Mouse (Mus musculus) heart, postnatal 10 days (tissue): Measurements from ENCODE around the gene Ikzf4. TPM values are rescaled to one million over a fixed set of nuclear protein-coding genes. Genes with fewer than 3 reads are reported as not detected.
A peak's percentile ranks its signal among the peaks of the same experiment; 100 is the strongest.
"Not testable (repeated sequence)": the region's sequence is repeated elsewhere in the genome, so short reads cannot be mapped to it uniquely, and the experiment has no call there.

Source experiments
- DNase-seq, 2 experiments: peaks; one replicate each; pipeline ENCODE4 v3.0.0; 2021
- intact Hi-C: fragments of 180-260 bp; cut with DNase I; formaldehyde crosslinking; loops from one replicate; pipeline ENCODE4 v1.15.1; 2025
- total RNA-seq, 2 experiments: library from RNA; stranded (reverse); gene quantifications; 2 replicates each; pipeline ENCODE4 v1.2.3; 2021

The Ikzf4 gene
- total RNA-seq, 2 experiments from 2014 or later = 1.8 to 2.0 TPM

GRCm38 (mm10) chr10:128641871-128642270 lies 3.9 kb downstream of the Ikzf4 start:
- peak in 1 of 2 experiments; percentile 18 for DNase-seq
- intact Hi-C loops = no loop called here

GRCm38 (mm10) chr10:128640891-128641290 lies 4.9 kb downstream of the Ikzf4 start:
- intact Hi-C loops = no loop called here
- DNase-seq = no peak

GRCm38 (mm10) chr10:128639999-128640398 lies 5.8 kb downstream of the Ikzf4 start:
- intact Hi-C loops = no loop called here
- no peak for DNase-seq

- intact Hi-C loops = no loop called here
- DNase-seq = no peak
Observed at GRCm38 (mm10) chr10:128637011-128637410, 8.8 kb downstream of the Ikzf4 start.

- intact Hi-C loops = no loop called here
- no peak for DNase-seq
Observed at GRCm38 (mm10) chr10:128636561-128636960, 9.2 kb downstream of the Ikzf4 start.

GRCm38 (mm10) chr10:128635697-128636096 lies 10.1 kb downstream of the Ikzf4 start:
- DNase-seq = no peak
- intact Hi-C loops = no loop called here

- no peak for DNase-seq
- intact Hi-C loops = no loop called here
Observed at GRCm38 (mm10) chr10:128631571-128631970, 14.2 kb downstream of the Ikzf4 start.

GRCm38 (mm10) chr10:128630306-128630705 lies 15.5 kb downstream of the Ikzf4 start:
- DNase-seq = not testable (repeated sequence)

GRCm38 (mm10) chr10:128629746-128630145 lies 16.0 kb downstream of the Ikzf4 start:
- DNase-seq = no peak
- intact Hi-C loops = loop anchor here (5.0 kb wide), 1 partner anchor 62 kb away; the partner anchor contains the start of gene Pa2g4

More at GRCm38 (mm10) chr10:128630306-128630705, 15.5 kb downstream of the Ikzf4 start:
- intact Hi-C loops = not testable (repeated sequence)

GRCm38 (mm10) chr10:128627398-128628317 lies 18.1 kb downstream of the Ikzf4 start:
- DNase-seq = no peak
- intact Hi-C loops = loop anchor here (2.0 to 5.0 kb wide), 2 partner anchors 47 to 60 kb away; partner anchors contain the start of genes Pa2g4 and Suox

- DNase-seq = peak; percentile 94
- intact Hi-C loops = loop anchor here (2.0 to 5.0 kb wide), 2 partner anchors 48 to 59 kb away; partner anchors contain the start of genes Pa2g4 and Suox
Observed at GRCm38 (mm10) chr10:128626311-128627310, 19.2 kb downstream of the Ikzf4 start, which contains the start of gene Rps26. Gene Rps26, minus strand, starts transcription at chr10:128626747.

GRCm38 (mm10) chr10:128625287-128625894 lies 20.4 kb downstream of the Ikzf4 start:
- no peak for DNase-seq
- intact Hi-C loops = loop anchor here (5.0 kb wide), 1 partner anchor 58 kb away; the partner anchor contains the start of gene Pa2g4

GRCm38 (mm10) chr10:128623106-128623613 lies 22.6 kb downstream of the Ikzf4 start:
- DNase-seq, intact Hi-C loops: not testable (repeated sequence)

- intact Hi-C loops = no loop called here
- DNase-seq = no peak
Observed at GRCm38 (mm10) chr10:128622702-128623101, 23.1 kb downstream of the Ikzf4 start.

- no peak for DNase-seq
- intact Hi-C loops = no loop called here
Observed at GRCm38 (mm10) chr10:128621986-128622520, 23.7 kb downstream of the Ikzf4 start.

- intact Hi-C loops = no loop called here
Observed at GRCm38 (mm10) chr10:128620241-128620640, 25.6 kb downstream of the Ikzf4 start.

GRCm38 (mm10) chr10:128619148-128619547 lies 26.6 kb downstream of the Ikzf4 start:
- intact Hi-C loops, DNase-seq: not testable (repeated sequence)

More at GRCm38 (mm10) chr10:128620241-128620640, 25.6 kb downstream of the Ikzf4 start:
- DNase-seq = no peak

- intact Hi-C loops = no loop called here
- DNase-seq = no peak
Observed at GRCm38 (mm10) chr10:128618570-128618969, 27.2 kb downstream of the Ikzf4 start.

- DNase-seq, intact Hi-C loops: not testable (repeated sequence)
Observed at GRCm38 (mm10) chr10:128615798-128616448, 29.9 kb downstream of the Ikzf4 start.
